Mouse (Mus musculus) brain, adult 2 months (tissue): ENCODE data around the gene Patj.
A peak's percentile ranks its signal among the peaks of the same experiment; 100 is the strongest.

Experiments used
- DNase-seq: peaks from one replicate; pipeline ENCODE4 v3.0.0; 2011; ENCODE audit warnings: low read depth, low spot score

The Patj gene

GRCm38 (mm10) chr4:98653650-98654049 lies 258.1 kb downstream of the Patj start:
- no peak for DNase-seq

GRCm38 (mm10) chr4:98654419-98654821 lies 258.8 kb downstream of the Patj start:
- peak; percentile 98 for DNase-seq

GRCm38 (mm10) chr4:98656759-98657158 lies 261.2 kb downstream of the Patj start:
- DNase-seq = no peak

- no peak for DNase-seq
These were observed 263.4 kb downstream of the Patj start for GRCm38 (mm10) chr4:98659032-98659431.

- DNase-seq = no peak
These were observed 264.9 kb downstream of the Patj start for GRCm38 (mm10) chr4:98660534-98660933.

- DNase-seq = peak; percentile 88
These were observed 270.3 kb downstream of the Patj start for GRCm38 (mm10) chr4:98665884-98666283.

GRCm38 (mm10) chr4:98666451-98666850 lies 270.9 kb downstream of the Patj start:
- DNase-seq = no peak

GRCm38 (mm10) chr4:98667009-98667408 lies 271.4 kb downstream of the Patj start:
- no peak for DNase-seq

- no peak for DNase-seq
These were observed 281.9 kb downstream of the Patj start for GRCm38 (mm10) chr4:98677506-98677905.

- no peak for DNase-seq
These were observed 291.2 kb downstream of the Patj start for GRCm38 (mm10) chr4:98686678-98687267.

- no peak for DNase-seq
These were observed 292.5 kb downstream of the Patj start for GRCm38 (mm10) chr4:98688116-98688515.

- no peak for DNase-seq
These were observed 292.9 kb downstream of the Patj start for GRCm38 (mm10) chr4:98688520-98688919.

GRCm38 (mm10) chr4:98689988-98690387 lies 294.4 kb downstream of the Patj start:
- no peak for DNase-seq

- DNase-seq = peak; percentile 30
These were observed 298.0 kb downstream of the Patj start for GRCm38 (mm10) chr4:98693465-98694185.

- no peak for DNase-seq
These were observed 302.3 kb downstream of the Patj start for GRCm38 (mm10) chr4:98697932-98698331.

GRCm38 (mm10) chr4:98698921-98699320 lies 303.3 kb downstream of the Patj start:
- no peak for DNase-seq

GRCm38 (mm10) chr4:98700156-98700555 lies 304.6 kb downstream of the Patj start:
- no peak for DNase-seq

GRCm38 (mm10) chr4:98702201-98702894 lies 306.8 kb downstream of the Patj start:
- DNase-seq = peak; percentile 88

GRCm38 (mm10) chr4:98710891-98711290 lies 315.3 kb downstream of the Patj start:
- no peak for DNase-seq

GRCm38 (mm10) chr4:98717735-98718546 lies 322.4 kb downstream of the Patj start:
- DNase-seq = peak; percentile 19

GRCm38 (mm10) chr4:98718547-98718917 lies 322.9 kb downstream of the Patj start:
- DNase-seq = no peak

GRCm38 (mm10) chr4:98722454-98722853 lies 326.9 kb downstream of the Patj start:
- DNase-seq = peak; percentile 86
